Mouse (Mus musculus): ENCODE measurements at regions not wholly inside any gene's neighbourhood (a gene's known extent, or its start where the extent isn't known, plus 50 kb on each side); places are given as distances from the start of the nearest gene placed in this dataset.

GRCm38 (mm10) chr5:46139024-46139423 lies 281.6 kb upstream of the Lcorl start:
- Histone ChIP-seq H3K79me2 (ENCODE audit: control insufficient read depth, insufficient read depth, low read length, poor library complexity) (no peaks in the 10 kb centered on the region), H3K36me3 (ENCODE audit: control insufficient read depth in 1 of 2, insufficient read depth in 2 of 2, low read length in 2 of 2) (no peaks in the 10 kb centered on the region), H3K27ac (ENCODE audit: control insufficient read depth, low read depth, low read length) (no peak overlapping the region), H3K9me3 (replicated peaks; ENCODE audit: insufficient read depth, low read length) (no peaks in the 10 kb centered on the region), H3K4me1 (ENCODE audit: control insufficient read depth in 1 of 2, insufficient read depth in 2 of 2, low read length in 2 of 2) (no peaks in the 10 kb centered on the region), H3K4me3 (ENCODE audit: control insufficient read depth in 1 of 2, insufficient read depth in 1 of 2, low read depth in 2 of 2, low read length in 2 of 2) (no peak overlapping the region), H3K9ac (ENCODE audit: control insufficient read depth, low read depth, low read length, poor library complexity, severe bottlenecking) (no peak overlapping the region), H3K27me3 (ENCODE audit: control insufficient read depth in 1 of 2, insufficient read depth in 2 of 2, low read length in 2 of 2) (no peaks in the 10 kb centered on the region)
- TF ChIP-seq MEF2A (IDR thresholded peaks at IDR 0.05; ENCODE audit: extremely low read depth, insufficient replicate concordance, low read depth, low read length, poor library complexity, severe bottlenecking): no peak
- DNase-seq (ENCODE audit: low read depth, low spot score): no peak

DNA sequence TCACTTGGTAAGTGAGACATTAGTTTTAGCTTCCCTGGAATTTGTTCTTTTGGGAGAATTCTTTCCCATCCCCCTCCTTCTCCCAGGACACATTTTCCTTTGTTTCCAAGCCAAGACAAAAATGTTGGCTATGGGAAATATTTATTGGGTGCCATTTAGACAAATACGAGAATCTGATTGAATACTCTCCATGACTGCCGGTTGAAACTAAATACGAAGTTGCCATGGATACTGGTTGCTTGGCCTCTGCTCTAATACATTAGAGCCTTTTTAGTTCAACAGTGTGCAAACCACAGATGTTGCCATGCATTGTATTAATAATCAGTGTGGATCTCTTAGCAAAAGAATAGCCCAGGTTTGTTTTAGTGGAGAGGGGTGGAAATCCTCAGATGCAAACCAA lies 280.3 kb upstream of the Lcorl start:
- Histone ChIP-seq H3K79me2 (ENCODE audit: control insufficient read depth, insufficient read depth, low read length, poor library complexity) (no peaks in the 10 kb centered on the region), H3K4me3 (ENCODE audit: control insufficient read depth in 1 of 2, insufficient read depth in 1 of 2, low read depth in 2 of 2, low read length in 2 of 2) (no peak overlapping the region), H3K27ac (ENCODE audit: control insufficient read depth, low read depth, low read length) (no peak overlapping the region), H3K27me3 (ENCODE audit: control insufficient read depth in 1 of 2, insufficient read depth in 2 of 2, low read length in 2 of 2) (no peaks in the 10 kb centered on the region), H3K9me3 (replicated peaks; ENCODE audit: insufficient read depth, low read length) (no peaks in the 10 kb centered on the region), H3K4me1 (ENCODE audit: control insufficient read depth in 1 of 2, insufficient read depth in 2 of 2, low read length in 2 of 2) (no peaks in the 10 kb centered on the region), H3K9ac (ENCODE audit: control insufficient read depth, low read depth, low read length, poor library complexity, severe bottlenecking) (no peak overlapping the region), H3K36me3 (ENCODE audit: control insufficient read depth in 1 of 2, insufficient read depth in 2 of 2, low read length in 2 of 2) (no peaks in the 10 kb centered on the region)
- DNase-seq (ENCODE audit: low read depth, low spot score): no peak
- TF ChIP-seq CTCF (IDR thresholded peaks at IDR 0.05 in 2 of 3, conservative IDR thresholded peaks at IDR 0.05 in 1 of 3; ENCODE audit: control insufficient read depth in 1 of 3, insufficient read depth in 1 of 3, low read depth in 2 of 3, low read length in 3 of 3, poor library complexity in 1 of 3, severe bottlenecking in 1 of 3) (no peak), SMC3 (IDR thresholded peaks at IDR 0.05; ENCODE audit: low read depth, low read length) (no peak), MYB (IDR thresholded peaks at IDR 0.05; ENCODE audit: low read depth, low read length) (no peak), ZC3H11A (IDR thresholded peaks at IDR 0.05; ENCODE audit: low read depth, low read length) (no peak), MYC (IDR thresholded peaks at IDR 0.05; ENCODE audit: low read depth, low read length) (no peak), CHD1 (IDR thresholded peaks at IDR 0.05; ENCODE audit: low read depth, low read length) (no peak), MAFK (IDR thresholded peaks at IDR 0.05; ENCODE audit: borderline replicate concordance, low read depth, low read length) (no peak), USF1 (IDR thresholded peaks at IDR 0.05; ENCODE audit: low read depth, low read length) (no peak), ZMIZ1 (IDR thresholded peaks at IDR 0.05; ENCODE audit: low read depth, low read length) (no peak), BHLHE40 (IDR thresholded peaks at IDR 0.05; ENCODE audit: borderline replicate concordance, low read depth, low read length) (no peak), GABPA (IDR thresholded peaks at IDR 0.05; ENCODE audit: low read depth, low read length) (no peak), NELFE (IDR thresholded peaks at IDR 0.05; ENCODE audit: low read depth, low read length) (no peak)

GRCm38 (mm10) chr5:46108020-46108419 lies 250.6 kb upstream of the Lcorl start:
- no peaks in the 10 kb centered on the region for H3K27me3 ChIP-seq (ENCODE audit: control insufficient read depth in 1 of 2, insufficient read depth in 2 of 2, low read length in 2 of 2)
- no peak overlapping the region for H3K9ac ChIP-seq (ENCODE audit: control insufficient read depth, low read depth, low read length, poor library complexity, severe bottlenecking)
- no peak overlapping the region for H3K4me3 ChIP-seq (ENCODE audit: control insufficient read depth in 1 of 2, insufficient read depth in 1 of 2, low read depth in 2 of 2, low read length in 2 of 2)
- no peak for TF ChIP-seq ZNF384 (IDR thresholded peaks at IDR 0.05; ENCODE audit: low read depth, low read length)
- H3K27ac ChIP-seq (ENCODE audit: control insufficient read depth, low read depth, low read length): no peak overlapping the region
- no peak for DNase-seq (ENCODE audit: low read depth, low spot score)
- no peaks in the 10 kb centered on the region for H3K36me3 ChIP-seq (ENCODE audit: control insufficient read depth in 1 of 2, insufficient read depth in 2 of 2, low read length in 2 of 2)
- no peaks in the 10 kb centered on the region for H3K4me1 ChIP-seq (ENCODE audit: control insufficient read depth in 1 of 2, insufficient read depth in 2 of 2, low read length in 2 of 2)
- H3K9me3 ChIP-seq (replicated peaks; ENCODE audit: insufficient read depth, low read length): no peaks in the 10 kb centered on the region
- no peaks in the 10 kb centered on the region for H3K79me2 ChIP-seq (ENCODE audit: control insufficient read depth, insufficient read depth, low read length, poor library complexity)
